Mouse (Mus musculus): ENCODE results near the gene Filip1.

GRCm38 (mm10) chr9:79831294-79831693 lies 181.4 kb downstream of the Filip1 start:
- TF ChIP-seq POLR2A (IDR thresholded peaks at IDR 0.05; ENCODE audit: borderline replicate concordance, insufficient read depth, low read length) (no peak), CTCF (IDR thresholded peaks at IDR 0.05; ENCODE audit: borderline replicate concordance, insufficient read depth, low read depth, low read length) (no peak)
